Mouse (Mus musculus): ENCODE data around the gene Pcsk6.

DNA sequence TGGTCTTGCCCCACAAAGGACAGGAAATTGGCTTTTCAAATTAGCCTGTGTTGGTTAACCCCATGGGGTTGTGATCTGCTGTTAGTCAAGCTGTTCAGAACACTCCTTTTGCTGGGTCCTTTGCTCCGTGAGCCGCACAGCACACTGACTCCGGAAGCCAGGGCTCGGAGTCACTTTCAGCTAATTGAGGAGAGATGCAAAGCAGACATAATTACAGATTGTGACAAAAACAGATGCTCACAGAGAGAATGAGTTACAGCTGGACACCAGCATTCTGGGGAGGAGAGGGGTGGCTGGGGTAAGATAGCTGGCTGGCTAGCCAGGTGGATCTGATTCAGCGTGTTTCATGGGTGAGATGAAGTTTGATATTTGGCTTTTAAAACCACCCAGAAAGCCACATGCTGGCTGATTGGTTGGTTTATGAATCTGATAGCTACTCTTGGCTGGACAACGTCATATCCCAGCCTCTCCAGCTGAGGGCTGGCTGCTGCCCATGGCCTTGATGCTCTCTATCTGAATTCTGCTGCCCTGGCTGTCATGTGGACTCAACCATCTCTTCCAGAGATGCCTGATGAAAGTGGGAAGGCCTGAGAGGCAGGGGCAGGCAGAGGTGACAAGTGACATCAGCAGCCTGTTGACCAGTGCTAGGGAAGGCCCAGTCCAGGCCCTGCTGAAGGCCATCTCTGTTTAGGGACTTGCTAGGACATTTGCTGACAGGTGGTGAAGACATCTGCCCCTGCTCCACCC is 167.4 kb downstream of the Pcsk6 start:
- TF ChIP-seq CTCF (IDR thresholded peaks at IDR 0.05; ENCODE audit: low read depth, low read length) (no peak), GATA1 (IDR thresholded peaks at IDR 0.05; ENCODE audit: borderline replicate concordance, low read length) (no peak), POLR2AphosphoS5 (IDR thresholded peaks at IDR 0.05; ENCODE audit: insufficient replicate concordance, low read depth, low read length) (no peak), GATA2 (IDR thresholded peaks at IDR 0.05; ENCODE audit: borderline replicate concordance, low read depth, low read length) (no peak), TAL1 (conservative IDR thresholded peaks at IDR 0.05; ENCODE audit: low read depth, low read length) (no peak)
